Mouse (Mus musculus) heart, embryonic 11.5 days (tissue): ENCODE measurements around the gene Srp68. TPM values are rescaled to one million over a fixed set of nuclear protein-coding genes. Genes with fewer than 3 reads are reported as not detected.

Experiments used
- ATAC-seq: fragments of 200-750 bp; cut with Nextera tagmentation; replicated peaks from 2 replicates; pipeline ENCODE4 v1.8.0; 2017; ENCODE audit warnings: moderate library complexity; ENCODE audit not compliant: insufficient number of reproducible peaks, low FRiP score, low TSS enrichment
- H3K27ac ChIP-seq: fragments of 300-500 bp; sonication (generic); 2 replicates; pipeline ENCODE4 v1.5.1; 2014; ENCODE audit warnings: mild to moderate bottlenecking, low read depth, low read length
- H3K27me3 ChIP-seq: fragments of 300-500 bp; sonication (generic); 2 replicates; pipeline ENCODE4 v1.6.1; 2014; ENCODE audit warnings: mild to moderate bottlenecking, low read length, mixed read lengths; ENCODE audit not compliant: control insufficient read depth, insufficient read depth
- H3K36me3 ChIP-seq: fragments of 300-500 bp; sonication (generic); 2 replicates; pipeline ENCODE4 v1.6.1; 2014; ENCODE audit warnings: mild to moderate bottlenecking, low read length, moderate library complexity, mixed read lengths; ENCODE audit not compliant: control insufficient read depth, insufficient read depth
- H3K4me1 ChIP-seq: fragments of 300-500 bp; sonication (generic); 2 replicates; pipeline ENCODE4 v1.6.1; 2014; ENCODE audit warnings: low read length; ENCODE audit not compliant: control insufficient read depth, insufficient read depth
- H3K4me2 ChIP-seq: fragments of 300-500 bp; sonication (generic); 2 replicates; pipeline ENCODE4 v1.6.1; 2014; ENCODE audit warnings: mild to moderate bottlenecking, moderate library complexity
- H3K4me3 ChIP-seq: fragments of 300-500 bp; sonication (generic); 2 replicates; pipeline ENCODE4 v1.5.1; 2014; ENCODE audit warnings: low read depth, low read length
- H3K9ac ChIP-seq: fragments of 300-500 bp; sonication (generic); 2 replicates; pipeline ENCODE4 v1.6.1; 2014; ENCODE audit warnings: mild to moderate bottlenecking, low read depth, low read length, moderate library complexity
- H3K9me3 ChIP-seq: fragments of 300-500 bp; sonication (generic); replicated peaks from 2 replicates; pipeline ENCODE4 v1.6.1; 2016; ENCODE audit warnings: low read length; ENCODE audit not compliant: control insufficient read depth
- WGBS: fragments of 180-500 bp; shearing (Covaris S2); extraction: QIAGEN DNeasy Blood & Tissue Kit; methylation state at CpG from one replicate; pipeline ENCODE4 v1.1.7; 2014; ENCODE audit not compliant: insufficient replicate concordance; 5-methylcytosine and 5-hydroxymethylcytosine counted together
- polyA plus RNA-seq: library from polyadenylated mRNA; unstranded; fragments of >200 nt; fragmentation: Nextera tagmentation; extraction: Ambion mirVana; gene quantifications from 2 replicates; pipeline ENCODE4 v1.2.1, GENCODE M21; 2014

Gene Srp68
- polyA plus RNA-seq, 1 experiment from 2014 or later = 61.9 TPM

GRCm38 (mm10) chr11:116215991-116216390 is 58.0 kb downstream of the Srp68 start:
- Histone ChIP-seq H3K36me3 (no peaks in the 10 kb centered on the region), H3K9ac (no peak overlapping the region), H3K27ac (no peak overlapping the region), H3K4me3 (no peak overlapping the region), H3K4me1 (peaks cover 19% of the 10 kb centered on the region), H3K27me3 (peaks cover 10% of the 10 kb centered on the region), H3K4me2 (no peak overlapping the region), H3K9me3 (no peaks in the 10 kb centered on the region)
- 89% methylated on average over 6 of the region's 6 CpGs for WGBS
- ATAC-seq = no peak

- ATAC-seq = no peak
- Histone ChIP-seq H3K4me2 (no peak overlapping the region), H3K4me1 (peaks cover 19% of the 10 kb centered on the region), H3K4me3 (no peak overlapping the region), H3K9me3 (no peaks in the 10 kb centered on the region), H3K36me3 (no peaks in the 10 kb centered on the region), H3K27ac (no peak overlapping the region), H3K9ac (no peak overlapping the region), H3K27me3 (peaks cover 2% of the 10 kb centered on the region; the same call in 1 of the 2 replicates)
- WGBS = 79% methylated on average over 7 of the region's 7 CpGs
These were observed 58.8 kb downstream of the Srp68 start for GRCm38 (mm10) chr11:116215181-116215580.

GRCm38 (mm10) chr11:116213877-116214510 is 60.0 kb downstream of the Srp68 start:
- no peak for ATAC-seq
- H3K4me2 ChIP-seq = no peak overlapping the region
- H3K9me3 ChIP-seq = no peaks in the 10 kb centered on the region
- H3K4me3 ChIP-seq = no peak overlapping the region
- H3K4me1 ChIP-seq = peaks cover 8% of the 10 kb centered on the region
- no peaks in the 10 kb centered on the region for H3K36me3 ChIP-seq
- no peak overlapping the region for H3K9ac ChIP-seq
- WGBS = 87% methylated on average over 13 of the region's 13 CpGs
- no peak overlapping the region for H3K27ac ChIP-seq
- H3K27me3 ChIP-seq = 0 out of 2 replicates have a peak, but pooled peaks cover 2% of the 10 kb centered on the region

GRCm38 (mm10) chr11:116212847-116213246 is 61.2 kb downstream of the Srp68 start:
- ATAC-seq = no peak
- Histone ChIP-seq H3K36me3 (no peaks in the 10 kb centered on the region), H3K27me3 (0 out of 2 replicates have a peak, but pooled peaks cover 2% of the 10 kb centered on the region), H3K4me2 (no peak overlapping the region), H3K4me3 (no peak overlapping the region), H3K9me3 (no peaks in the 10 kb centered on the region), H3K9ac (no peak overlapping the region), H3K27ac (no peak overlapping the region), H3K4me1 (no peaks in the 10 kb centered on the region)
- WGBS = 84% methylated on average over 6 of the region's 6 CpGs

GRCm38 (mm10) chr11:116210696-116211095 is 63.3 kb downstream of the Srp68 start:
- Histone ChIP-seq H3K4me2 (no peak overlapping the region), H3K9me3 (no peaks in the 10 kb centered on the region), H3K9ac (no peak overlapping the region), H3K4me3 (no peak overlapping the region), H3K36me3 (peaks cover 13% of the 10 kb centered on the region), H3K27me3 (no peaks in the 10 kb centered on the region), H3K4me1 (no peaks in the 10 kb centered on the region), H3K27ac (no peak overlapping the region)
- 68% methylated on average over 5 of the region's 5 CpGs for WGBS
- ATAC-seq = no peak

GRCm38 (mm10) chr11:116209257-116209656 is 64.8 kb downstream of the Srp68 start:
- peaks cover 13% of the 10 kb centered on the region for H3K36me3 ChIP-seq
- no peak for ATAC-seq
- no peaks in the 10 kb centered on the region for H3K4me1 ChIP-seq
- no peaks in the 10 kb centered on the region for H3K9me3 ChIP-seq
- WGBS = 79% methylated on average over 8 of the region's 8 CpGs
- H3K9ac ChIP-seq = no peak overlapping the region
- no peak overlapping the region for H3K4me2 ChIP-seq
- no peaks in the 10 kb centered on the region for H3K27me3 ChIP-seq
- H3K4me3 ChIP-seq = no peak overlapping the region
- no peak overlapping the region for H3K27ac ChIP-seq

- no peak overlapping the region for H3K9ac ChIP-seq
- H3K4me2 ChIP-seq = no peak overlapping the region
- no peak overlapping the region for H3K4me3 ChIP-seq
- no peaks in the 10 kb centered on the region for H3K27me3 ChIP-seq
- no peaks in the 10 kb centered on the region for H3K4me1 ChIP-seq
- WGBS = 82% methylated on average over 3 of the region's 3 CpGs
- no peak for ATAC-seq
- H3K27ac ChIP-seq = no peak overlapping the region
- H3K9me3 ChIP-seq = no peaks in the 10 kb centered on the region
- H3K36me3 ChIP-seq = peaks cover 13% of the 10 kb centered on the region
These were observed 65.4 kb downstream of the Srp68 start for GRCm38 (mm10) chr11:116208660-116209059.

GRCm38 (mm10) chr11:116206678-116207077 is 67.3 kb downstream of the Srp68 start:
- ATAC-seq = no peak
- H3K9ac ChIP-seq = no peak overlapping the region
- H3K36me3 ChIP-seq = peaks cover 13% of the 10 kb centered on the region
- H3K4me1 ChIP-seq = no peaks in the 10 kb centered on the region
- H3K27ac ChIP-seq = no peak overlapping the region
- H3K9me3 ChIP-seq = no peaks in the 10 kb centered on the region
- no peaks in the 10 kb centered on the region for H3K27me3 ChIP-seq
- no peak overlapping the region for H3K4me3 ChIP-seq
- H3K4me2 ChIP-seq = no peak overlapping the region
- 51% methylated on average over 4 of the region's 4 CpGs for WGBS

- ATAC-seq = no peak
- Histone ChIP-seq H3K27me3 (no peaks in the 10 kb centered on the region), H3K9me3 (no peaks in the 10 kb centered on the region), H3K4me1 (peaks cover 3% of the 10 kb centered on the region; the same call in 1 of the 2 replicates), H3K4me3 (no peak overlapping the region), H3K27ac (no peak overlapping the region), H3K36me3 (peaks cover 13% of the 10 kb centered on the region), H3K4me2 (no peak overlapping the region), H3K9ac (no peak overlapping the region)
- 87% methylated on average over 3 of the region's 3 CpGs for WGBS
These were observed 70.9 kb downstream of the Srp68 start for GRCm38 (mm10) chr11:116203150-116203549.
